Mouse (Mus musculus) right cerebral cortex, adult 18-20 months (tissue): ENCODE data around the gene Ctsl.

Experiments
- DNase-seq: peaks from one replicate; pipeline ENCODE4 v3.0.0; 2022; ENCODE audit warnings: mixed read lengths

Gene Ctsl

GRCm38 (mm10) chr13:64312024-64312915 lies 58.4 kb downstream of the Ctsl start, which contains the start of gene Aaed1:
TSS of gene Aaed1 (minus strand) at chr13:64312710.
- peak; percentile 91 for DNase-seq

DNA sequence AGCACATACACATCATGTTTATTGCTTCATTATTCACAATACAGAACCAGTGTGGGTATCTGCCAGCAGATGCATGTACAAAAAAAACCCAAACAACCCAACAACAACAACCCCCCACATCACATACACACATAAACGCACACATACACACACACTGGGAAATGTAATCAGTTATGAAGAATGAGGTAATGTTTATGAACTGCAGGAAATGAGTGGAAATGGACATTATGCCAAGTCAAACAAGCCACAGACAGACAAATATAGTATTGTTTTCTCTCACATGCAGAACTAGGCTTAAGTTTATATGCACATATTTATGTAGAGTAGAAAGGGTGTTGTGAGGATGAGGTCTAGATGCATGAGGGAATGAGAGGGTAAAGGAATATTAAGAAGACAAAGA lies 59.4 kb downstream of the Ctsl start:
- DNase-seq: no peak

GRCm38 (mm10) chr13:64310585-64310984 lies 60.1 kb downstream of the Ctsl start:
- no peak for DNase-seq

DNA sequence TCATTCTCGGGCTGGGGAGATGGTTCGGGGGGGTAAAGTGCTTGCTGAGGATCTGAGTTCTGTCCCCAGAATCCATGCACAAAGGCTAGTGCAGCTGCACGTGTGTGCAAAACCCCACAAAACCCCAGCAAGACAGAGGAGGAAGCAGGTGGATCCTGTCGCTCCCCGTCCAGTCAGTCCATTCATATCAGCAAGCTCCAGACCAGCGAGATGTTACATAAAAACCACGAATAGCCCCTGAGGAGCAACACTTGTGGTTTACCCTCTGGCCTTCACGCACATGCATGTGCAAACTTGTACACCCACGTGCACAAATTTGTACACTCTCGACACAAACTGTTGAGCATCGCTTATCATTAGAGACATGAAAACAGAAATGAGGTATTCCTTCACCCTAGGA lies 60.8 kb downstream of the Ctsl start:
- DNase-seq: no peak
